In the genomic region with DNA sequence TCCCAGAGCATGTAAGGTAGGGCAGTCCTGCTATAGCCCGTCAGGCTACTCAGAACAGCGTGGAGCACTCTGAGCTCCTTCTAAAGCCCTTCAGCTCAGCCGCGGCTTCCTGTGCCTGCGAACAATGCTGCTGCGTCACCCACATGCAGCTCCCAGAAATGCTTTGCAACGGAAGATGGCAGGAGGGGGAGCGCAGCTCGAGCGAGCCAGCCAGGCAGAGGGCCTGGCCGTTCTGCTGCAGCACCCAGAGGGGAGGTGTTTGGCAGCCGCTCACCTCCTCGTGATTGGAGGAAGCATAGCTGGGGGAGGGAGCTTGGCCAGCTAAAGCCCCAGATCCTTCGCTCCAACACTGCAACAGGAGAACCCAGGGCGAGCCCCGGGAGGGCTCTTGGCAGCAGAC, we compare ENCODE assay signal across 8 mouse cellular contexts. TPM values are rescaled to one million over a fixed set of nuclear protein-coding genes. Genes with fewer than 3 reads are reported as not detected.
DNase-seq lines count a peak whose midpoint lies in the region; ATAC-seq lines count a peak whose summit lies in the region.

No protein-coding gene starts in this region.

- H3K4me3 ChIP-seq in hindbrain, embryonic 16.5 days (ENCODE audit: low read length) = peak overlapping the region; percentile 55
- peak overlapping the region; percentile 71 for H3K4me3 ChIP-seq in macrophage (ENCODE audit: inconsistent target)

- H3K9ac ChIP-seq in hindbrain, embryonic 16.5 days (ENCODE audit: low read depth, low read length) = peak overlapping the region; percentile 63

- ATAC-seq in hindbrain, embryonic 16.5 days = peak; percentile 99

- H3K4me2 ChIP-seq in hindbrain, embryonic 16.5 days (ENCODE audit: low read length) = peak overlapping the region; percentile 88

- WGBS in hindbrain, embryonic 16.5 days = under 1% methylated on average over 16 of the region's 16 CpGs
- WGBS in macrophage (ENCODE audit: missing documents) = under 1% methylated on average over 16 of the region's 16 CpGs

- DNase-seq in WW6 (ENCODE audit: low read depth, low spot score) = peak; percentile 69
- peak; percentile 82 to 90 for DNase-seq in cerebellum, postnatal 4 days (ENCODE audit: low spot score in 2 of 2)
- DNase-seq in gastrocnemius, adult 18-20 months (ENCODE audit: low spot score) = peak; percentile 97
- DNase-seq in left cerebral cortex, adult 18-20 months (ENCODE audit: low spot score in 2 of 2) = peak; percentile 89 to 93
- DNase-seq in right cerebral cortex, adult 18-20 months = peak; percentile 97
- peak; percentile 54 for DNase-seq in urinary bladder, postnatal 10 days (ENCODE audit: low spot score)

- H3K4me1 ChIP-seq in hindbrain, embryonic 16.5 days (ENCODE audit: control insufficient read depth, insufficient read depth, low read depth, low read length) = peaks cover 20% of the 10 kb centered on the region

- H3K79me2 ChIP-seq in macrophage (ENCODE audit: inconsistent target) = peaks cover 47% of the 10 kb centered on the region

- H3K9me3 ChIP-seq in hindbrain, embryonic 16.5 days (ENCODE audit: control insufficient read depth, low read length) = no peaks in the 10 kb centered on the region

- H3K27me3 ChIP-seq in hindbrain, embryonic 16.5 days (replicated peaks; ENCODE audit: control insufficient read depth, insufficient read depth, low read length) = no peaks in the 10 kb centered on the region

- H3K27ac ChIP-seq in hindbrain, embryonic 16.5 days (ENCODE audit: low read depth, low read length) = peak overlapping the region; percentile 88
- H3K27ac ChIP-seq in macrophage = peak overlapping the region; percentile 94

- peaks cover 8% of the 10 kb centered on the region for H3K36me3 ChIP-seq in hindbrain, embryonic 16.5 days (ENCODE audit: control insufficient read depth, insufficient read depth, low read length)
- peaks cover 12% of the 10 kb centered on the region for H3K36me3 ChIP-seq in macrophage (ENCODE audit: inconsistent target)

RNA-seq across cellular contexts. Expression of gene Grk2, which starts 27.8 kb away (rescaled TPM):
- total RNA-seq in gastrocnemius, adult 18-20 months (2021) = 10 to 100 TPM; 50.7 to 60.8 TPM
- 27.3 and 28.3 TPM in 2 replicates for polyA plus RNA-seq in hindbrain, embryonic 16.5 days (2015; fragmentation: Nextera tagmentation; extraction: Ambion mirVana)
- 100 to 1,000 TPM; 224 to 230 TPM for total RNA-seq in left cerebral cortex, adult 18-20 months (2021)
- total RNA-seq in macrophage (2018; cell fraction: chromatin; rRNA removed) = 100 to 1,000 TPM in 22 of 26 experiments, 10 to 100 TPM in 4; 41.9 to 659 (median 281) TPM
- total RNA-seq in macrophage (2018; cell fraction: cytosol; rRNA removed) = 100 to 1,000 TPM; 101 to 237 (median 164) TPM
- 100 to 1,000 TPM in 22 of 26 experiments, 10 to 100 TPM in 4; 56.2 to 342 (median 204) TPM for total RNA-seq in macrophage (2018; cell fraction: nucleus; rRNA removed)
- polyA plus RNA-seq in macrophage (2018) = 131 to 143 TPM (median 139 TPM) in 3 replicates

RNA-seq across cellular contexts. Expression of gene Ankrd13d, which starts 50.9 kb away (rescaled TPM):
- under 1 TPM; 0.16 to 0.81 TPM for total RNA-seq in gastrocnemius, adult 18-20 months (2021)
- polyA plus RNA-seq in hindbrain, embryonic 16.5 days (2015; fragmentation: Nextera tagmentation; extraction: Ambion mirVana) = 69.0 and 85.3 TPM in 2 replicates
- total RNA-seq in left cerebral cortex, adult 18-20 months (2021) = 10 to 100 TPM; 67.2 to 71.2 TPM
- 10 to 100 TPM in 24 of 26 experiments, 1 to 10 TPM in 2; 4.3 to 65.5 (median 36.8) TPM for total RNA-seq in macrophage (2018; cell fraction: chromatin; rRNA removed)
- total RNA-seq in macrophage (2018; cell fraction: cytosol; rRNA removed) = 10 to 100 TPM in 2 of 26 experiments, 1 to 10 TPM in 24; 3.6 to 10.8 (median 7.2) TPM
- 10 to 100 TPM in 20 of 26 experiments, 1 to 10 TPM in 6; 5.6 to 36.3 (median 20.3) TPM for total RNA-seq in macrophage (2018; cell fraction: nucleus; rRNA removed)
- polyA plus RNA-seq in macrophage (2018) = 3.2 to 8.1 TPM (median 5.6 TPM) in 3 replicates

Comparison
In these comparisons a context has a peak if more than half of its experiments do, and no peak if none do; other contexts are left out.
1. Peak in every context shown above with its lines: DNase-seq, ATAC-seq, H3K4me3 ChIP-seq and H3K27ac ChIP-seq.
2. RNA of gene Ankrd13d, which starts 50.9 kb away (total RNA-seq): 67.2 to 71.2 TPM in left cerebral cortex, adult 18-20 months; 0.16 to 0.81 TPM in gastrocnemius, adult 18-20 months; every median in the first group is over 10 times any median in the second.